Mouse (Mus musculus) embryonic facial prominence, embryonic 15.5 days (tissue): ENCODE data around the gene Ddx54. TPM values are rescaled to one million over a fixed set of nuclear protein-coding genes. Genes with fewer than 3 reads are reported as not detected.
A peak's percentile ranks its signal among the peaks of the same experiment; 100 is the strongest.

Experiments
- ATAC-seq: fragments of 200-750 bp; cut with Nextera tagmentation; 2 replicates; pipeline ENCODE4 v1.8.0; 2017; ENCODE audit warnings: low read depth, moderate TSS enrichment; ENCODE audit not compliant: insufficient number of reproducible peaks, low FRiP score, low TSS enrichment
- H3K27ac ChIP-seq: fragments of 300-500 bp; sonication (generic); replicated peaks from 2 replicates; pipeline ENCODE4 v1.5.1; 2015; ENCODE audit warnings: mild to moderate bottlenecking, inconsistent platforms
- H3K27me3 ChIP-seq: fragments of 300-500 bp; sonication (generic); 2 replicates; pipeline ENCODE4 v1.6.1; 2015; ENCODE audit warnings: inconsistent platforms
- H3K36me3 ChIP-seq: fragments of 300-500 bp; sonication (generic); 2 replicates; pipeline ENCODE4 v1.6.1; 2015; ENCODE audit warnings: mild to moderate bottlenecking, inconsistent platforms
- H3K4me1 ChIP-seq: fragments of 300-500 bp; sonication (generic); 2 replicates; pipeline ENCODE4 v1.6.1; 2015; ENCODE audit warnings: inconsistent platforms
- H3K4me2 ChIP-seq: fragments of 300-500 bp; sonication (generic); replicated peaks from 2 replicates; pipeline ENCODE4 v1.6.1; 2015; ENCODE audit warnings: mild to moderate bottlenecking, inconsistent platforms
- H3K4me3 ChIP-seq: fragments of 300-500 bp; sonication (generic); replicated peaks from 2 replicates; pipeline ENCODE4 v1.5.1; 2015; ENCODE audit warnings: mild to moderate bottlenecking, inconsistent platforms
- H3K9ac ChIP-seq: fragments of 300-500 bp; sonication (generic); 2 replicates; pipeline ENCODE4 v1.6.1; 2015; ENCODE audit warnings: inconsistent platforms
- H3K9me3 ChIP-seq: fragments of 300-500 bp; sonication (generic); replicated peaks from 2 replicates; pipeline ENCODE4 v1.6.1; 2016; ENCODE audit warnings: inconsistent platforms
- WGBS: fragments of 180-500 bp; shearing (Covaris S2); methylation state at CpG from one replicate; pipeline ENCODE4 v1.1.7; 2015; 5-methylcytosine and 5-hydroxymethylcytosine counted together
- polyA plus RNA-seq: library from polyadenylated mRNA; unstranded; fragments of >200 nt; fragmentation: Nextera tagmentation; extraction: Ambion mirVana; gene quantifications from 2 replicates; pipeline ENCODE4 v1.2.1, GENCODE M21; 2015

Gene Ddx54
- polyA plus RNA-seq, 1 experiment from 2014 or later: 44.5 TPM

- Histone ChIP-seq H3K4me3 (no peak overlapping the region), H3K36me3 (no peaks in the 10 kb centered on the region)
These were observed 11.4 kb upstream of the Ddx54 start for GRCm38 (mm10) chr5:120600946-120601668.

GRCm38 (mm10) chr5:120602210-120602609, 10.3 kb upstream of the Ddx54 start:
- no peak overlapping the region for H3K4me2 ChIP-seq
- no peak overlapping the region for H3K27ac ChIP-seq
- H3K9ac ChIP-seq: no peak overlapping the region
- no peaks in the 10 kb centered on the region for H3K36me3 ChIP-seq
- H3K9me3 ChIP-seq: no peaks in the 10 kb centered on the region
- H3K27me3 ChIP-seq: no peaks in the 10 kb centered on the region
- ATAC-seq: no peak
- H3K4me1 ChIP-seq: peaks cover 5% of the 10 kb centered on the region
- 87% methylated on average over 12 of the region's 12 CpGs for WGBS
- no peak overlapping the region for H3K4me3 ChIP-seq

More at GRCm38 (mm10) chr5:120600946-120601668, 11.4 kb upstream of the Ddx54 start:
- Histone ChIP-seq H3K9ac (no peak overlapping the region), H3K27ac (no peak overlapping the region), H3K4me1 (peaks cover 5% of the 10 kb centered on the region), H3K4me2 (no peak overlapping the region), H3K9me3 (no peaks in the 10 kb centered on the region), H3K27me3 (no peaks in the 10 kb centered on the region)
- no peak for ATAC-seq
- WGBS: 53% methylated on average over 11 of the region's 11 CpGs

- Histone ChIP-seq H3K27ac (no peak overlapping the region), H3K4me2 (no peak overlapping the region), H3K9ac (no peak overlapping the region), H3K36me3 (0 out of 2 replicates have a peak, but pooled peaks cover 4% of the 10 kb centered on the region), H3K4me3 (no peak overlapping the region), H3K4me1 (peaks cover 5% of the 10 kb centered on the region), H3K9me3 (no peaks in the 10 kb centered on the region), H3K27me3 (no peaks in the 10 kb centered on the region)
- 66% methylated on average over 7 of the region's 7 CpGs for WGBS
- no peak for ATAC-seq
These were observed 9.0 kb upstream of the Ddx54 start for GRCm38 (mm10) chr5:120603515-120603914.

- peaks cover 10% of the 10 kb centered on the region; the same call in 1 of the 2 replicates for H3K36me3 ChIP-seq
- H3K4me2 ChIP-seq: peak overlapping the region; percentile 71
- H3K9me3 ChIP-seq: no peaks in the 10 kb centered on the region
- H3K9ac ChIP-seq: no peak overlapping the region
- no peaks in the 10 kb centered on the region for H3K27me3 ChIP-seq
- peaks cover 5% of the 10 kb centered on the region for H3K4me1 ChIP-seq
- 0 out of 2 replicates have a peak, but pooled peaks have one; percentile 22 for ATAC-seq
- peak overlapping the region; percentile 39 for H3K4me3 ChIP-seq
- H3K27ac ChIP-seq: no peak overlapping the region; the same call in 1 of the 2 replicates
- WGBS: 5% methylated on average over 6 of the region's 6 CpGs
These were observed 7.7 kb upstream of the Ddx54 start for GRCm38 (mm10) chr5:120604839-120605238.

GRCm38 (mm10) chr5:120605241-120605661, 7.3 kb upstream of the Ddx54 start:
- WGBS: 3% methylated on average over 10 of the region's 10 CpGs
- H3K27ac ChIP-seq: no peak overlapping the region; the same call in 1 of the 2 replicates
- H3K4me3 ChIP-seq: peak overlapping the region; percentile 39
- peaks cover 10% of the 10 kb centered on the region; the same call in 1 of the 2 replicates for H3K36me3 ChIP-seq
- no peaks in the 10 kb centered on the region for H3K9me3 ChIP-seq
- peaks cover 5% of the 10 kb centered on the region for H3K4me1 ChIP-seq
- peak; percentile 8; the same call in 1 of the 2 replicates for ATAC-seq
- peak overlapping the region; percentile 71 for H3K4me2 ChIP-seq
- no peaks in the 10 kb centered on the region for H3K27me3 ChIP-seq
- peak overlapping the region; percentile 23; the same call in 1 of the 2 replicates for H3K9ac ChIP-seq

GRCm38 (mm10) chr5:120605688-120606087, 6.9 kb upstream of the Ddx54 start:
- H3K9ac ChIP-seq: no peak overlapping the region
- whole genome bisulfite sequencing: under 1% methylated on average over 8 of the region's 8 CpGs

GRCm38 (mm10) chr5:120606590-120607200, 5.8 kb upstream of the Ddx54 start:
- Histone ChIP-seq H3K27me3 (no peaks in the 10 kb centered on the region), H3K9me3 (no peaks in the 10 kb centered on the region), H3K4me3 (no peak overlapping the region), H3K4me2 (no peak overlapping the region), H3K36me3 (peaks cover 10% of the 10 kb centered on the region; the same call in 1 of the 2 replicates), H3K9ac (no peak overlapping the region), H3K4me1 (peaks cover 14% of the 10 kb centered on the region), H3K27ac (no peak overlapping the region)
- ATAC-seq: no peak
- 73% methylated on average over 25 of the region's 25 CpGs for WGBS

More at GRCm38 (mm10) chr5:120605688-120606087, 6.9 kb upstream of the Ddx54 start:
- H3K27me3 ChIP-seq: no peaks in the 10 kb centered on the region
- H3K4me3 ChIP-seq: peak overlapping the region; percentile 39
- peaks cover 5% of the 10 kb centered on the region for H3K4me1 ChIP-seq
- no peaks in the 10 kb centered on the region for H3K9me3 ChIP-seq
- H3K36me3 ChIP-seq: peaks cover 10% of the 10 kb centered on the region; the same call in 1 of the 2 replicates
- peak overlapping the region; percentile 71 for H3K4me2 ChIP-seq
- ATAC-seq: peak; percentile 69
- no peak overlapping the region for H3K27ac ChIP-seq

- Histone ChIP-seq H3K27me3 (no peaks in the 10 kb centered on the region), H3K4me2 (no peak overlapping the region), H3K36me3 (peaks cover 10% of the 10 kb centered on the region; the same call in 1 of the 2 replicates), H3K27ac (no peak overlapping the region), H3K9me3 (no peaks in the 10 kb centered on the region), H3K4me1 (peaks cover 20% of the 10 kb centered on the region), H3K9ac (no peak overlapping the region), H3K4me3 (no peak overlapping the region)
- 70% methylated on average over 3 of the region's 3 CpGs for WGBS
- ATAC-seq: no peak
These were observed 5.2 kb upstream of the Ddx54 start for GRCm38 (mm10) chr5:120607335-120607734.

- H3K4me2 ChIP-seq: no peak overlapping the region
- H3K9me3 ChIP-seq: no peaks in the 10 kb centered on the region
- peaks cover 10% of the 10 kb centered on the region; the same call in 1 of the 2 replicates for H3K36me3 ChIP-seq
- H3K4me3 ChIP-seq: no peak overlapping the region
- WGBS: 80% methylated on average over 16 of the region's 16 CpGs
- H3K4me1 ChIP-seq: peaks cover 25% of the 10 kb centered on the region
- no peak overlapping the region for H3K9ac ChIP-seq
- no peaks in the 10 kb centered on the region for H3K27me3 ChIP-seq
- no peak overlapping the region for H3K27ac ChIP-seq
- no peak for ATAC-seq
These were observed 3.2 kb upstream of the Ddx54 start for GRCm38 (mm10) chr5:120609246-120609775.

- H3K9me3 ChIP-seq: 0 out of 2 replicates have a peak, but pooled peaks cover 3% of the 10 kb centered on the region
- WGBS: 89% methylated on average over 5 of the region's 5 CpGs
- peaks cover 16% of the 10 kb centered on the region; the same call in 1 of the 2 replicates for H3K36me3 ChIP-seq
- H3K9ac ChIP-seq: no peak overlapping the region
- no peak overlapping the region for H3K27ac ChIP-seq
- no peak overlapping the region for H3K4me3 ChIP-seq
- no peaks in the 10 kb centered on the region for H3K27me3 ChIP-seq
- no peak overlapping the region for H3K4me2 ChIP-seq
- no peak for ATAC-seq
- H3K4me1 ChIP-seq: peaks cover 20% of the 10 kb centered on the region
These were observed 1.6 kb upstream of the Ddx54 start for GRCm38 (mm10) chr5:120610906-120611305.

GRCm38 (mm10) chr5:120611416-120611815, 1.1 kb upstream of the Ddx54 start:
- H3K9me3 ChIP-seq: 0 out of 2 replicates have a peak, but pooled peaks cover 4% of the 10 kb centered on the region
- H3K27ac ChIP-seq: no peak overlapping the region
- ATAC-seq: no peak
- peak overlapping the region; percentile 87 for H3K4me3 ChIP-seq
- WGBS: 44% methylated on average over 8 of the region's 8 CpGs
- peak overlapping the region; percentile 64 for H3K9ac ChIP-seq
- peaks cover 20% of the 10 kb centered on the region for H3K4me1 ChIP-seq
- peak overlapping the region; percentile 82 for H3K4me2 ChIP-seq
- no peaks in the 10 kb centered on the region for H3K27me3 ChIP-seq
- H3K36me3 ChIP-seq: peaks cover 21% of the 10 kb centered on the region; the same call in 1 of the 2 replicates
